Mouse (Mus musculus) spleen, adult 2 months (tissue): ENCODE data around the gene Rbck1. TPM values are rescaled to one million over a fixed set of nuclear protein-coding genes. Genes with fewer than 3 reads are reported as not detected.

ENCODE experiments used
- DNase-seq, 2 experiments: peaks; one replicate each; pipeline versions ENCODE4 v3.0.0 to v3.0.0-alpha.2; 2012 to 2021; ENCODE audit warnings: low spot score in 2 of 2, low read depth in 1 of 2
- H3K27ac ChIP-seq: fragments of 200-500 bp; 2 replicates; pipeline ENCODE4 v1.5.1; 2012; ENCODE audit warnings: low read length, inconsistent platforms; ENCODE audit not compliant: insufficient read depth
- H3K27me3 ChIP-seq: fragments of 200-500 bp; 2 replicates; pipeline ENCODE4 v1.6.1; 2012; ENCODE audit warnings: mild to moderate bottlenecking, moderate library complexity, low read length, inconsistent platforms; ENCODE audit not compliant: control insufficient read depth, insufficient read depth
- H3K36me3 ChIP-seq: fragments of 200-500 bp; 2 replicates; pipeline ENCODE4 v1.6.1; 2012; ENCODE audit warnings: mild to moderate bottlenecking, low read length, inconsistent platforms; ENCODE audit not compliant: control insufficient read depth, insufficient read depth
- H3K4me1 ChIP-seq: fragments of 200-500 bp; 2 replicates; pipeline ENCODE4 v1.6.1; 2011; ENCODE audit warnings: inconsistent platforms; ENCODE audit not compliant: control insufficient read depth, insufficient read depth, insufficient read length
- H3K4me3 ChIP-seq: fragments of 200-500 bp; 2 replicates; pipeline ENCODE4 v1.5.1; 2011; ENCODE audit warnings: mild to moderate bottlenecking, inconsistent platforms; ENCODE audit not compliant: insufficient read depth, insufficient read length; ENCODE audit errors: extremely low read depth
- CTCF ChIP-seq: fragments of 200-500 bp; IDR thresholded peaks from 2 replicates; pipeline ENCODE4 v1.5.1; 2011; ENCODE audit warnings: mild to moderate bottlenecking, inconsistent platforms; ENCODE audit not compliant: insufficient read depth, insufficient read length, insufficient replicate concordance; ENCODE audit errors: extremely low read depth
- POLR2A ChIP-seq: fragments of 200-500 bp; IDR thresholded peaks from 2 replicates; pipeline ENCODE4 v1.6.1; 2011; ENCODE audit warnings: low read depth, low read length, inconsistent platforms
- WGBS: fragments of 180-500 bp; shearing (Covaris S2); methylation state at CpG from one replicate; pipeline ENCODE4 v1.1.7; 2018; 5-methylcytosine and 5-hydroxymethylcytosine counted together
- polyA plus RNA-seq: library from polyadenylated mRNA; depleted of rRNA; stranded (reverse); fragments of >200 nt; gene quantifications from 2 replicates; pipeline ENCODE4 v1.2.3, GENCODE M21; 2012

The Rbck1 gene
- polyA plus RNA-seq, 1 experiment = 326 TPM

GRCm38 (mm10) chr2:152335289-152335820 is 2.9 kb upstream of the Rbck1 start:
- H3K27me3 ChIP-seq = no peaks in the 10 kb centered on the region
- H3K27ac ChIP-seq = no peak overlapping the region

DNA sequence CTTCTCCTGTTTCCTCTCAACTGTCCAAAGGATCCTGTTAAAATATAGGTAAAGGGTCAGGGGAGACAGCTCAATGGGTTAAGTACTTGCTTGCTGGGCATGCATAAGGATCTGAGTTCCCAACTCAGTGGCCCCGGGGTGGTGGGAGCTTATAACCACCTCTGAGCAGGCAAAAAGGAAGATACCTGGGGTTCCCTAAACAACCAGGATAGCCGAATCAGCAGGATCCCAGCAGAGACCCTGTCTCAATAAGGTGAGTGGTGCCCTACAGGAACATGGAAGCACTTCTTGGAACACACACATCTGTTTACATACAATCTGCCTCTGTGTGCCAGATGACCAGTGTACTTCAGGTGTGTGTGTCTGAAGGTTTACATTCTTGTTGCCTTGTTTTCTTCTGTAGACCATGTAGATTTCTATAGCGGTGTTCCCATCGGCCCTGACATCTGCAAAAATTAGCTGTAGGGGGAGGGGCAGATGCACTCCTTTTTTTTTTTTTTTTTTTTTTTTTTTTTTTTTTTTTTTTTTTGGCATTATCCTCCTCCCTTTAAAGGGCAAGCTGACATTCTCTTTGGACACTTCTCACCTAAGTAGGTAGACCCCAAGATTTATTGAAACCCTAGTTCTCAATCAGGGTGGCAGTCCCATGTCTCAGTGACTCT is 1.0 kb upstream of the Rbck1 start:
- Histone ChIP-seq H3K4me1 (peaks cover 11% of the 10 kb centered on the region; the same call in 1 of the 2 replicates), H3K27me3 (no peaks in the 10 kb centered on the region), H3K4me3 (no peak overlapping the region), H3K27ac (no peak overlapping the region), H3K36me3 (peaks cover 3% of the 10 kb centered on the region; the same call in 1 of the 2 replicates)
- DNase-seq = no peak
- TF ChIP-seq POLR2A = no peak
- WGBS = 83% methylated on average over 4 of the region's 4 CpGs

More at GRCm38 (mm10) chr2:152335289-152335820, 2.9 kb upstream of the Rbck1 start:
- Histone ChIP-seq H3K4me1 (peaks cover 11% of the 10 kb centered on the region; the same call in 1 of the 2 replicates), H3K4me3 (no peak overlapping the region), H3K36me3 (no peaks in the 10 kb centered on the region)
- no peak for TF ChIP-seq CTCF
- TF ChIP-seq POLR2A = no peak
- WGBS = 41% methylated on average over 11 of the region's 11 CpGs
- DNase-seq = no peak

DNA sequence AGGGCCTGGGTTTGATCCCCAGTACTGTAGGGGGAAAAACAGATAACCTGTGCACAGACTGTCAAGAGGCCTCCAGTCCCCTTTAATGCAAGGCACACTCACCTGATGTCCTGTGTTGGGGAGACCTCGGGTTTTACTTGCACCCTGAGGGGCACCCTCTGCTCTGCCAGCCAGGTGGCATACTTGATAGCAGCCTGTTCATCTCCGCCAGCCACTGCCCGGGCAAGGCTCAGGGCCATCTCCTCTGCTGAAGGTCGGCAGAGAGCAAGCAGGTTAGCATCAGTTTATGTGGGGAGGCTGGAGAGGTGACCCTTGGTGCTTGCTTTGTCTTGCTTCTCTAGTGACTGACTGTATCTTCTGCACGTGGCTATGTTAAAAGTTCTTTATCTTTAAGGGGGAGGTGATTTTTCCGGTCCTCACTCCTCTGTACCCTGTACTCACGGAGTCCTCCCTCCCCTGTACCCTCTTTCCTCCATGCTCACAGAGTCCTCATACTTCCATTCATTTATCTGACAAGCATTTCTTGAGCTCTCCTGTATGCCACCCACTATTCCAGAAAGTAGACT is 1.5 kb downstream of the Rbck1 start:
- TF ChIP-seq POLR2A (no peak), CTCF (no peak)
- no peak for DNase-seq
- 37% methylated on average over 7 of the region's 7 CpGs for WGBS
- H3K4me1 ChIP-seq = peaks cover 11% of the 10 kb centered on the region; the same call in 1 of the 2 replicates
- H3K27ac ChIP-seq = no peak overlapping the region
- H3K27me3 ChIP-seq = no peaks in the 10 kb centered on the region
- H3K4me3 ChIP-seq = no peak overlapping the region
- peaks cover 10% of the 10 kb centered on the region for H3K36me3 ChIP-seq

GRCm38 (mm10) chr2:152327980-152328379 is 4.5 kb downstream of the Rbck1 start:
- H3K4me1 ChIP-seq = peaks cover 11% of the 10 kb centered on the region; the same call in 1 of the 2 replicates
- H3K36me3 ChIP-seq = peaks cover 29% of the 10 kb centered on the region
- H3K4me3 ChIP-seq = no peak overlapping the region
- no peaks in the 10 kb centered on the region for H3K27me3 ChIP-seq
- H3K27ac ChIP-seq = no peak overlapping the region
- DNase-seq = no peak
- 84% methylated on average over 5 of the region's 5 CpGs for WGBS
- no peak for TF ChIP-seq POLR2A
- no peak for TF ChIP-seq CTCF

GRCm38 (mm10) chr2:152326654-152327053 is 5.8 kb downstream of the Rbck1 start:
- 92% methylated on average over 8 of the region's 8 CpGs for WGBS
- peaks cover 39% of the 10 kb centered on the region for H3K36me3 ChIP-seq
- no peak for TF ChIP-seq CTCF
- TF ChIP-seq POLR2A = no peak
- H3K27ac ChIP-seq = no peak overlapping the region
- no peak overlapping the region for H3K4me3 ChIP-seq
- DNase-seq = no peak
- peaks cover 11% of the 10 kb centered on the region; the same call in 1 of the 2 replicates for H3K4me1 ChIP-seq
- no peaks in the 10 kb centered on the region for H3K27me3 ChIP-seq

- no peaks in the 10 kb centered on the region for H3K27me3 ChIP-seq
- no peak overlapping the region for H3K4me3 ChIP-seq
- peaks cover 42% of the 10 kb centered on the region for H3K36me3 ChIP-seq
- H3K27ac ChIP-seq = no peak overlapping the region
- DNase-seq = no peak
- WGBS = 96% methylated on average over 13 of the region's 13 CpGs
- no peak for TF ChIP-seq POLR2A
- TF ChIP-seq CTCF = no peak
- peaks cover 8% of the 10 kb centered on the region; the same call in 1 of the 2 replicates for H3K4me1 ChIP-seq
These were observed 6.3 kb downstream of the Rbck1 start for GRCm38 (mm10) chr2:152326157-152326556.

DNA sequence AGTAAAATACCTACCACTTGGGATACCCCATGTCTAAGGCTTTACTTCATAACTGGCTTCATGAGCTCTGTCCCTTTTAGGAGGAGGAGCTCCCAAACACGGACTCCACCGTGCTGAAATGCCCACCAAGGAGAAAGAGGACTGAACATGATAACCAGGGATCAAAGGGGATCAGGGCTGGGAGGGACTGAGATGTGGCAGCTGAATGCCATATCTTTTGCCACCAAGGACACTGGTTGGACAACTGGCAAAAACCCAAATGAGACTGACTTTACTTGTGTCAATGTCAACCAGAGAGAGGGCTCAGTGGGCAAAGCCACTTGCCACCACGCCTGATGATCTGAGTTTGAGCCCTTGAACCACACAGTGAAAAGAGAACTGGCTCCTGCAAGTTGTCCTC is 7.6 kb downstream of the Rbck1 start:
- H3K4me1 ChIP-seq = no peaks in the 10 kb centered on the region
- H3K4me3 ChIP-seq = no peak overlapping the region
- 88% methylated on average over 3 of the region's 3 CpGs for WGBS
- no peaks in the 10 kb centered on the region for H3K27me3 ChIP-seq
- TF ChIP-seq CTCF (no peak), POLR2A (no peak)
- no peak overlapping the region for H3K27ac ChIP-seq
- peaks cover 45% of the 10 kb centered on the region for H3K36me3 ChIP-seq
- no peak for DNase-seq
